Mouse (Mus musculus) frontal cortex, adult (tissue): ENCODE data around the gene Zfp84.
"Not testable (repeated sequence)": the region's sequence is repeated elsewhere in the genome, so short reads cannot be mapped to it uniquely, and the experiment has no call there.

ENCODE experiments used
- ATAC-seq: cut with Nextera tagmentation; 2 replicates; pipeline ENCODE4 v1.9.2; 2017; ENCODE audit warnings: mild to moderate bottlenecking, moderate library complexity, mixed read lengths; ENCODE audit not compliant: low TSS enrichment

Gene Zfp84

DNA sequence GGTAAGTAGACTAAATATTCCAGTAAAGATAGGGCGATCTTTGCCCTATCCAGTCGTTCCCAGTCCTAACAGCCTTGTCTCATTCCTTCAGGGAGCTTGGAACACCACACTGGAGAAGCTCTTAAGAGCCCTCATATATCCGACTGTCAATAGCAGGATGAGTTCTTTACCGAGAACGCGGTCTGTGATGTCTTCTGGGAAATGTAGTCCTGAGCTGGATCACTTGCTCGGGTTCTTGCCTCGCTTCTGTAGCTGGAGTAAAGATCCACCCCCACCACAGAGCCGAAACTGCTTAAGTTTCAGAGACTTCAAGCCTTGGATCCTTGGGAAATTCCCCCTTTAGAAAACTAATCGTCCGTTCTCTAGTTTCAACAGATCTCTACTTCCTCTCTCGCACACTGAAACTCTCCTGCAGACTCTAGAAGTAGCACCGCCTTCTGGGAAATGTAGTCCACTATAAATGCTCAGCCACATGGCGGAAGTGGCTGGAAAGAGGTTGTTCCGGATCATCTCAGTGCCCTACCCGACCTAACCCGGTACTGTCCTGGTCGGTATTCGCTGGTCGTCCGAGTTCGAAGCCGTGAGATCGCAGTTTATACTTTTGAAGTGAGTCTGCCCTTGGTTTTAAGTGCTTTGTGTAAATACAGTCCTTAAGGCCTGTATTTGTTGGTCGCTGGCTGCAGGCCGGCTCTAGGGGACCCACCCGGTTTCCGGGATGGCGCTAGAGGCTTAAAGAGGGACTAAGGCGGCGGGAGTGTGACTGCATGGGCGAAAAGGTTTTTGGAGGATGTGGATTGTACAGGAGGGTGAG is at the start of gene Zfp84:
Gene Zfp84, plus strand, starts transcription at position 463 of the 811 bp plus-strand sequence.
- ATAC-seq, result peak; percentile 95

GRCm38 (mm10) chr7:29725461-29726142 is 42.8 kb upstream of the Zfp84 start:
- not testable (repeated sequence) for ATAC-seq

- not testable (repeated sequence) for ATAC-seq
Measured at GRCm38 (mm10) chr7:29726860-29727259, 41.5 kb upstream of the Zfp84 start, which contains the start of gene Catsperg2. Gene Catsperg2 (minus strand): TSS chr7:29727032.

DNA sequence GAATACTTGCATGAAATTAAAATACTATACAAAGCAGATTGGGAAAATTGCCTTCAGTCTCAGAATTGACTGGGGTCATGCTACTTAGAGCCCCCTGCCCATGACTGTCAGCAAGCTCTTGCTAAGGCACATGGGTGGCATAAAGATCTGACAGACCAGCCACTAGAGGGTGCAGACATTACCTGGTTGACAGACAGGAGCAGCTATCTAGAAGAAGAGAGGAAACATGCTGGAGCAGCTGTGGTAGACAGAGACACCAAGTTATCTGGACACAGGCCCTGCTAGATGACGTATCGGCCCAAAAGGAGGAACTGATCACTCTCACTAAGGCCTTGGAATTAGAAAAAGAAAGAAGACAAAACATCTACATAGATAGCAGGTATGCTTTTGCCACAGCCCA is 40.3 kb upstream of the Zfp84 start:
- no peak for ATAC-seq

- ATAC-seq, result no peak
Measured at GRCm38 (mm10) chr7:29742258-29742657, 26.1 kb upstream of the Zfp84 start.

DNA sequence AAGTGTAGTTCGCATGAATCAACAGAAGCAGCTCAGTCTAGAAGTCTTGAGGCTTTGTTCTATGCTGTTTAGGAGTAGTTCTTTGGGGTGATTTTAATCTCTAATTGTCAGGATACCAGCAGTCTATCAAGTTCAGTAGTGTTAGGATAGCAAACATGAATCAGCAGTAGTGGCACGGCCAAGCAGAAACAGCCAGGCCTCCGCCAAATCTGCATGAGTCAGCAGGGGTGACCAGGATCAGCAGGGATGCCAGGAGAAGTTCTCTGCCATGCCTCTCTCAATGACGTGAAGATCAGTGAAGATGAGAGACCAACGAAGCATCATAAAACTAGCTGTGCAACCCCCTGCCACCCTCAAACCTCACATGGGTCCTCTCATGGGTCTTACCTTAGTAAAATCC is 7.9 kb upstream of the Zfp84 start:
- no peak for ATAC-seq

- no peak for ATAC-seq
Measured at GRCm38 (mm10) chr7:29764702-29765101, 3.6 kb upstream of the Zfp84 start.

DNA sequence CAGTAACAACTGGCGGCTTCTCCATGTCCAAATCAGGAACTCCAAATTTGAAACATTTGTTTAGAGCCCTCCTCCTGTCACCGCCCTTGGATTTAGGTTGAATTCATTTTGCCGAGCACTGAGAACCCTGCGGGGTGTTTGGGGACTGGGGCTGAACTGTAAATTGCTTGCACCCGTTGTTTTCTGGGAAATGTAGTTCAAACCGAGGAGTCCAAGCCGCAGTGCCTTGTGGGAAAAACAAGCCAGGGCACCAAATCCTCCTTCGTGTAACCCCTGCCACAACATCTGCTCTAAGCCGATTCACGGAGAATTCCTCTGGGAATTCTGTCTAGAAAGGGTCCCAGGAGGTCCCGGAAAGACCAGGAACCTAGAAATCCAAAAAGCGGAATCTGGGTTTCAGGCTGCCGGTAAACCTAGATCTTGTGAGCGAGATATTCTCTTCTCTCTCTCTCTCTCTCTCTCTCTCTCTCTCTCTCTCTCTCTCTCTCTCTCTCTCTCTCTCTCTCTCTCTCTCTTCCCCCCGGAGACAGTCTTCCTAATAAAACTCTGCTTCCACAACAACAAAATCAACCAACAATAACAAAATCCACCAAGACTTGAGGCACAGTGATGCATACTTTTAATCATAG is 1.2 kb upstream of the Zfp84 start:
- peak; percentile 70 for ATAC-seq

- ATAC-seq, result no peak
Measured at GRCm38 (mm10) chr7:29768980-29769379, 628 bp downstream of the Zfp84 start.

GRCm38 (mm10) chr7:29773503-29773902 is 5.2 kb downstream of the Zfp84 start:
- ATAC-seq, result no peak

DNA sequence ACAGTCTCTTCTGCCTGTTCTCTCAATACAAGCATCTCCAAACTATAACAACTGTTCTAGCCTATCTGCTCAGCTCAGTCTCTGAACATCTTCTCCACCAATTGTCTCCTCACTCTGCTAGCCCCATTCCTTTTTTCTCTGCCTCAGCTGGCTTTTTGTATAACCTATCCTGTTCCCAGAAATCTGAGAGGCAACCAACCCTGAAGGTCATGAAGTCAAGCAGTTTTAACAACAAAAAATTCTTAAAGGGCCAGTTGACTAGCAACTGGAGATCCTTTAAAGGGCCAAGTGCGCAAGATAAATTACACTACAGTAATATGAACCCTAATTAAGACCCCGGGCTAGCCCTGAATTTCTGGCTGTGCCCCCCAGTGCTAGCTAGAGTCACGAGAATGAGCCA is 6.0 kb downstream of the Zfp84 start:
- no peak for ATAC-seq

- no peak for ATAC-seq
Measured at GRCm38 (mm10) chr7:29776568-29776967, 8.2 kb downstream of the Zfp84 start.

- ATAC-seq, result no peak
Measured at GRCm38 (mm10) chr7:29777372-29777771, 9.0 kb downstream of the Zfp84 start.

DNA sequence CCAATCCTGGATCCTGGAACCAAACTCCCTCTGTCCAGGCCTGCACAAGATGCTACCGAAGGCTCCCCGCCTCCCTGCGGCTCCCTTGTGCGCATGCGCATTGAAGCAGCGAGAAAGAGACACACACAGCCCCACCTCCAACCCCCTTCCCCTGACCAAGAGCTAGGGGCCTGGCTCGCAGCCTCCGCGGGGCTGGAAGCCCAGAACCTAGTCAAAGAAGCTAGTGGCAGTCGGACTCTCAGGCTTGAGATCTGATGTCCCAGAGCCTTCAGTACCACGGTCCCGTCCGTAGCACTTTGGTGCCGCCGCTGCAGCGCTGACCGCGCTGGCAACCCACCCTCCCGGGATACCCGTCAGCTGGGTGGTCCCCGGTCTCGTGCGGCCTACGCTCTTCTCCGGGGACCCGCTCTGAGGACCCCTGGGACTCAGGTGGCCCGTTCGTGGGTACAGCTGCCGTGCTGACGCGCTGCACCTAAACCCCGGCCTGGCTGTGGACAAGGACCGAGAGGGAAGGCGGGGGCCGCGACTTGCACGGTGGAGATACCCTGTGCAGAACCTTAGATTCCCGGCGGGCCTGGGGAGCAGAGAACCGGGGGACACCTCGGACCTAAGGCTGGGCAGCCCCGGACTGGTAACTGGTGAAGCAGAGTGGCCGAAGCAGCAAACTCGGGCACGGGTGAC is 15.7 kb downstream of the Zfp84 start, which contains the start of gene Zfp30:
Gene Zfp30, plus strand, starts transcription at position 128 of the 681 bp plus-strand sequence.
- ATAC-seq, result peak; percentile 95

DNA sequence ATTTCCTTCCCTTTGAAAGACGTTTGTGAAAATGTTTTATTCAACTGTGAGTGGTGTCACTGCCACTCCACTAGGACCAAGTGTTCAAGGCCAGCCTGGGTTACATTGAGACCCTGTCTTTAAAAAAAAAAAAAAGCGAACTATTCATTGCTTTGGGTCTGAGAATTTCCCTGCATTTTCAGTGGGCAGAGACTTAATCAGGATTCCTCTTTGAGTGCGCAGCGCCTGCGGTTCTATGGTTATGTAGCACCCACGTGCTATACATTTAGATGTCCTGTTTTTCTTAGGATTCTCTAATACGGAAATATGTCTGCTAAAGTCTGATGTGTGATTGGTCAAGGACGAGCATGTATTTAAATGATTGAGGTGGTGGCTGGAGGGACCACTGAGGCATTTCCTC is 16.7 kb downstream of the Zfp84 start:
- ATAC-seq, result no peak

- no peak for ATAC-seq
Measured at GRCm38 (mm10) chr7:29785888-29786287, 17.5 kb downstream of the Zfp84 start.

- ATAC-seq, result no peak
Measured at GRCm38 (mm10) chr7:29792906-29793305, 24.6 kb downstream of the Zfp84 start.

DNA sequence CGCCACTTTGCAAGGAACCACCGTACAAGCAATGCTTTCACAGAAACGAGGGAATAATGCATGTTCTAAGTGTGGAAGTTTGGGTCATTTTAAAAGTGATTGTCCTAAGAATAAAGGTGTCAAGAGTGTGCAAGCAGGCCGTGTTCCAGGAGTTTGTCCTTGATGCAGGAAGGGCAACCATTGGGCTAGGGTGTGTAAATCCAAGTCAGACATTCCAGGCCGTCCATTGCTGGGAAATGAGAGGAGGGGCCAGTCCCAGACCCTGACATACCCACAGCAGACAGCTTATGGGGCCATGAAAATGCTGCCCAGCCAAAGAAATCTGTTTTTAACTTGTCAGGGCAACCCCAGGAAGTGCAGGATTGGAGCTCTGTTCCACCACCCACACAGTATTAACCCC is 38.7 kb downstream of the Zfp84 start:
- no peak for ATAC-seq

DNA sequence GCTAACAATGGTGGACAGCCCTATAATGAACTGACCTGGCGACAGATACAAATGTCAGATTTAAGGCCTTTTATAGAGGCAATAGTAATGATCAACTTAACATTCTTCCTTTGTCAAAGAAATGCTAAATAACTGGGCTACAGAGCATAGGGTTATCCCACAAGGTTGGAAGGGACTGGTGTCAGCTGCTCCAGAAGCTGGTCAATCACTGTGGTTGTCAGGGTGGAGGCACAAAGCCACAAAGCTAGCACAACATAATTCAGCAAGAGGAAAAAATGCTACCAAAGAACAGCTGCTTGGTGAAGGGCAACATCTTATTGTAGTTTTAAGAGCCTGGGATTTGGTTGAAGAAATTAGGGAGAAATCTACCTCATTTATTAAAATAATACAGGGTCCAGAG is 43.9 kb downstream of the Zfp84 start:
- ATAC-seq, result no peak

GRCm38 (mm10) chr7:29814381-29814780 is 46.0 kb downstream of the Zfp84 start:
- ATAC-seq, result no peak

DNA sequence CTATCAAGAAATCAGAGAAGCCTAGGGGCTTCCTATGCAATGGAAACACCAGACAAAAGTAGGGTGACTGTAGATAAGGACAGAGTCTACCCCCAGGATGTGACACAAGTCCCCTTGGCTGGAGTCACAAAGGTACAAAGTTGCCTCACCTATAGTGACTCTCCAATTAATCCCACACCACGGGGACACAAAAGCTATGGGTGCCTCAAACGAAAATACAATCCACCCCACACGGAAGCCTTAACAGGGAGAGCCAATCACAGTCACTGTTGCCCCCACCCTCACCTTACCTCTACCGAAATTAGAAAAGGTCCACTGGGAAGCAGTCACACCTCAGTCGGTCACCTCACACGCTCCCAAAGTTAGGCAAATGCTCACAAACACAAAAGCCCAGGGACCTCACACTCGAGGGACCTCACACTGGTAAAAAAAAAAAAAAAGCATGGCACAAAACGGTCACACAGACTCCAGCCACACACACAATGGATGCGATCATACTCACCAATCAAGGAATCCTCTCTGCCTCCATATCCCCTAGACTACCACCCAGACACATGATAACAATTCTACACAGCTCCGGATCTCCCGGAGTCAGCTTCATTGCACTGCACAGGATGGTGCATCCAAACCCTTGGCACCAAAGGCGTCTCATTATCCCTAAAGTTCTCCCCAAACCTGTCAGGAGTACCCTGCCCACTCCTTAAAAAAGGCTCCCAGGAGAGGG is 46.9 kb downstream of the Zfp84 start:
- ATAC-seq, result peak; percentile 2
